Mouse (Mus musculus) kidney, postnatal 14 days (tissue): ENCODE measurements at regions not wholly inside any gene's neighbourhood (a gene's known extent, or its start where the extent isn't known, plus 50 kb on each side); places are given as distances from the start of the nearest gene placed in this dataset.

Experiments used
- DNase-seq: peaks from one replicate; pipeline ENCODE4 v3.0.0; 2022; ENCODE audit warnings: mixed read lengths

DNA sequence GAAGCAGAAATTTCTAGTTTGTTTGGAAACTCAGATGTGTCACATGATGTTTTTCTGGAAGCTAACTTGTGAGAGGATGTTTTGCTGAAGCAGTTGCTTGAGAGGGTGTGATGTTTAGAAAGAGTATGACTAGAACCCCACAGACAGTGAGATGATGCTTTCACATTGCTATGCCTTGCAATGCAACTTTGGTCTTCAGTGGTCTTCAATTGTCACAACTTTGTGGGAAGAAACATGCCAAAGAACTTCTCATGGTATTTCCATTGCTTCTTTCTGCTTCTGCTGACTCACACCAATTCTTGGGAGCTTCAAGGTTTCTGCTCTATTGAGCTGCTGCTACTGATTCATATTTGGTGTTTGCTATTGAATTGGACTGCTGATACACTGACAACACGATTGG is 365.3 kb upstream of the Tmem229a start:
- no peak for DNase-seq

GRCm38 (mm10) chr6:25320291-25320844 is 364.3 kb upstream of the Tmem229a start:
- no peak for DNase-seq

GRCm38 (mm10) chr6:25307471-25307870 is 351.4 kb upstream of the Tmem229a start:
- no peak for DNase-seq

DNA sequence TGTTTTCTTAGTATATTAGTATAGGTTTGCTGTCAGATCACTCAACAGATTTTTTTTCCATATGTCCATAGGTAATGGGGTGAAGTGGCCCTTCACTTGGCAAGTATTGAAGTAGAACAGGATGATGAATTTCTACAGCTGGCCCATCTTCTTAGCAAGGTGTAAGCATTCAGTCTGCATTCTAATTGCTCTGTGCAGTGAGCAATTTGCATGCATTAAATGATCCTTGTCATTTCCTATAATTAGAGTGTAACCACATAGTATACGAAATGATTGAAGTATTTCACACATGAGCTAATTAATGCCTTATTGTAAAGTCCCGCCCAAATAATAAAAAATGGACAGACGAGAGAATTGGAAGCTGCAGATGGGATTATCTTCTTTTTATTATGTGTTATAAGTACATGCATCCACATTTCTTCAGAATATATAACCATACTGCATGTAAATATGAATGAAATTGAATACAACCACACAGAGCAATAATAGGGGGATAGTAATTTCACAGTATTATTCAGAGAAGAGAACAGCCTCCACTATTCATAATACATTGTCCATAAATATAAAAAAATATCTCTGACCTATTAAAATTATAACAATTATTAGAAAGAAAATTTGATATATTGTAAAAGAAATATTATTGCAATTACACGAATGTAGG is 348.9 kb upstream of the Tmem229a start:
- no peak for DNase-seq

- peak; percentile 68 for DNase-seq
These were observed 335.5 kb upstream of the Tmem229a start for GRCm38 (mm10) chr6:25291613-25292012.

GRCm38 (mm10) chr6:25287591-25287990 is 331.5 kb upstream of the Tmem229a start:
- no peak for DNase-seq

DNA sequence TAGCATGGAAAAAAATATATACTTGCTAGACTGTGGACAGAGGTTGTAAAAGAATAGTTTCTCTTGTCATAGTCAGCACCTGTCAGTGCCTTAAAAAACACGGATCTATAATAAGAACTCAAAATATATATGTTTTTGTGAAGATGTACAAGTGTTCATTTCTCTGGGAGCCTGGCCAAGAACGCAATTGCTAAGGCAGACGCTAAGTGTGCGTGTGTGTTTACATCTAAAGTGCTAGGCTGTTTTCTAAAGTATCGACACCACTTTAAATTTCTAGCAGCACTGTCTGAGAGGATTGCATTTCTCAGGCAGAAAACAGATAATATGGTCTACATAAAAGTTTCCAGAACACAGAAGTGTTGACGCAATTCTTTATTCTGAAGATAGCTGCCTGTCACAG is 330.2 kb upstream of the Tmem229a start:
- DNase-seq: no peak

- DNase-seq: peak; percentile 21
These were observed 322.4 kb upstream of the Tmem229a start for GRCm38 (mm10) chr6:25278509-25278908.

DNA sequence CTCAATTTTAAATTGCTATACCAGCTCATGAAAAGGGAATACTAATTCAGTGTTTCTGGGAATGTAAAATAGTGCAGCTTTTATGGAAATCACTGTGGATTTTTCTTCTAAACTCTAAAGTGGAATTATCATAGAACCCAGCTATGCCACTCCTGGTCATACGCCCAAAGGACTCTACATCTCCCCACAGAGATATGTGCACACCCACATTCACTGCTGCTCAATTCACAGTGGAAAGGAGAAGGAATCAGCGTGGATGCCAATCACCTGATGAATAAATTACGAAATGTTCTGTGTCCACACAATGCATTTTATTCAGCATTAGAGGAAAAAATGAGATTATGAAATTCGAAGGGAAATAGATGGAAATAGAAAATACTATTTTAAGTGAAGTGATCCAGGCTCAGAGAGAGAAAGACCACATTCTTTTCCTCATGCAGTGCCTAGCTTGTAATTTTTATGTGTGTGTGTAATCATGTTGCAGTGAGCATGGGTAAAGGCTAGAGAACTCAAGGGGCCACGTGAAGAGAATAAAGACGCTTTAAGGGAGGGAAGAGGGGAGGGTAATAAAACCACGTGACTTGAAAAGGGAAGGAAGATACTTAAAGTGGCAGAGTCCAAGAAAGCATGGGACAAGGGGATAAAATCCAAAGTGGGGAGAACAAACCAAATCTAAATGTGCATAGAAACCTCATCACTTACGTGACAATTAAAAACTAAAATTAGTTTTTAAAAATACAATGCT is 321.8 kb upstream of the Tmem229a start:
- no peak for DNase-seq

DNA sequence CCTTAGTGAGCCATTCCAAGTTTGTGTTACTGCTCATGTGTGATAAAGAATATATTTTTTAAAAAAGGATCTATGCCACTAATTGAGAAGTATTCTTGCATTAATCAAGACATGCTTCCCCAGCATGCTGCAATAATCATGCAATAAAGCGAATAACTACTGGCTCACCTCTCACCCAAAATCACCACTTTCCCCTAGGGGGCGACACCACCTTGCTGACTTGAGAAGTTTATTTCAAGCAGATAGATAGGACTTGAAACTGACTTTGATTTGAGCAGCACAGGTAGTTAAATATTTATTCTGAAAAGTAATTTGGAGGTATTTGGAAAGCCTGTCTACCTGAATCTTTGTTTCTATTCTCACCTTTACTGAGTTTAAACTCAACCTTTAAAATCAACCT is 320.1 kb upstream of the Tmem229a start:
- peak; percentile 34 for DNase-seq

- no peak for DNase-seq
These were observed 304.5 kb upstream of the Tmem229a start for GRCm38 (mm10) chr6:25260559-25260958.

GRCm38 (mm10) chr6:25255762-25256161 is 299.7 kb upstream of the Tmem229a start:
- no peak for DNase-seq

DNA sequence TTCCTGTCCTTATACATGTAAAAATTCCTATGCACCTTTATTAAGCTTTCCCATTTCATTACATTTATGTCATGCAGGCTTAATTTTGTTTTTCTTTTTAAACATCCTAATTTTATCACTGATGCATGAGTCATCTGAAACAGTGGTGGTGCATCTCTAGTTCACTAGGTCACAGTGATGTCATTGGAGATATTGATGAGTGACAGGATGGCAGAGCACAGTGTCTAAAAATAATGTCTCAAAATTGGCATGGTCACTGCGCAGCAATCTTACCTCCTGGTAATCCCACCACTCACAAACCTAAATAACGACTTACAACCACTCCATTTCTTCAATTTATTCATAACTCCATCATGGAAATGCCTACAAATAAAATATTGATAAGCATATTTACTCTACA is 280.9 kb upstream of the Tmem229a start:
- DNase-seq: no peak

DNA sequence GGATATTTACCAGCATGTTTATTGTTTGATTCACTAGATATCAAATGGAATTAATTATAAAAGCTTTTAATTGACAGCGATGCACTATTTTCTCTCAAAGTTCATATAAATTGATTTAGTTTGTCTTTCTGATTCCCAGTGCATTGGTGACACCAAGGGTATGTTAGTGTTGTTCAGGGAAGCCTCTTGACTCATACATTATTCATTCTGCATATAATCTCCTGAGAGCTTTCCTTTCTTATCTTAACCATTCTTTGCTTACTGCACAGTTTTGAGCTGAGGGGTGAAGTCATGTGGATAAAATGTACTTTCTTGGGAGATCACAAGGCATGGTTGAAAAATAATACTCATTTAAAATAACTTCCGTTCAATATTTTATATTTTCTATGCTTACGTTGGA is 280.5 kb upstream of the Tmem229a start:
- DNase-seq: no peak
